Mouse (Mus musculus) heart, embryonic 14.5 days (tissue): ENCODE data around the gene Ssh2. TPM values are rescaled to one million over a fixed set of nuclear protein-coding genes. Genes with fewer than 3 reads are reported as not detected.

Source experiments
- ATAC-seq: fragments of 200-750 bp; cut with Nextera tagmentation; 2 replicates; pipeline ENCODE4 v1.8.0; 2017; ENCODE audit warnings: low read depth, moderate TSS enrichment; ENCODE audit not compliant: insufficient number of reproducible peaks, insufficient read depth, low FRiP score
- H3K27ac ChIP-seq, 2 experiments: fragments of 200-500 bp in 1 of 2; fragments of 300-500 bp in 1 of 2; sonication (generic) in 1 of 2; replicated peaks in 1 of 2; 2 replicates each; pipeline ENCODE4 v1.5.1; 2012 to 2014; ENCODE audit warnings: low read depth in 2 of 2, low read length in 2 of 2, control low read depth in 1 of 2, mild to moderate bottlenecking in 1 of 2, mixed read lengths in 1 of 2; ENCODE audit not compliant: control insufficient read depth in 1 of 2, insufficient read depth in 1 of 2
- H3K27me3 ChIP-seq: fragments of 300-500 bp; sonication (generic); 2 replicates; pipeline ENCODE4 v1.6.1; 2014; ENCODE audit warnings: mild to moderate bottlenecking, low read length, control low read depth; ENCODE audit not compliant: control insufficient read depth, insufficient read depth
- H3K36me3 ChIP-seq: fragments of 300-500 bp; sonication (generic); 2 replicates; pipeline ENCODE4 v1.6.1; 2014; ENCODE audit warnings: mild to moderate bottlenecking, control low read depth, low read length, mixed read lengths; ENCODE audit not compliant: control insufficient read depth, insufficient read depth
- H3K4me1 ChIP-seq, 2 experiments: fragments of 200-500 bp in 1 of 2; fragments of 300-500 bp in 1 of 2; sonication (generic) in 1 of 2; 2 replicates each; pipeline ENCODE4 v1.6.1; 2012 to 2014; ENCODE audit warnings: low read length in 2 of 2, control low read depth in 1 of 2, mixed read lengths in 1 of 2; ENCODE audit not compliant: control insufficient read depth in 2 of 2, insufficient read depth in 2 of 2
- H3K4me2 ChIP-seq: fragments of 300-500 bp; sonication (generic); 2 replicates; pipeline ENCODE4 v1.6.1; 2014; ENCODE audit warnings: mild to moderate bottlenecking, low read length
- H3K4me3 ChIP-seq, 2 experiments: fragments of 200-500 bp in 1 of 2; fragments of 300-500 bp in 1 of 2; sonication (generic) in 1 of 2; 2 replicates each; pipeline ENCODE4 v1.5.1; 2012 to 2014; ENCODE audit warnings: low read length in 2 of 2, mild to moderate bottlenecking in 2 of 2, control low read depth in 1 of 2, low read depth in 1 of 2, moderate library complexity in 1 of 2; ENCODE audit not compliant: control insufficient read depth in 1 of 2, insufficient read depth in 1 of 2
- H3K9ac ChIP-seq: fragments of 300-500 bp; sonication (generic); 2 replicates; pipeline ENCODE4 v1.6.1; 2014; ENCODE audit warnings: mild to moderate bottlenecking, low read length
- H3K9me3 ChIP-seq: fragments of 300-500 bp; sonication (generic); 2 replicates; pipeline ENCODE4 v1.6.1; 2016; ENCODE audit warnings: low read length, control low read depth; ENCODE audit not compliant: control insufficient read depth
- WGBS: fragments of 180-500 bp; shearing (Covaris S2); extraction: QIAGEN DNeasy Blood & Tissue Kit; methylation state at CpG from one replicate; pipeline ENCODE4 v1.1.7; 2014; 5-methylcytosine and 5-hydroxymethylcytosine counted together
- polyA plus RNA-seq: library from polyadenylated mRNA; unstranded; fragments of >200 nt; fragmentation: Nextera tagmentation; extraction: Ambion mirVana; gene quantifications from 2 replicates; pipeline ENCODE4 v1.2.1, GENCODE M21; 2014

Gene Ssh2
- polyA plus RNA-seq, 1 experiment from 2014 or later: 31.4 TPM

GRCm38 (mm10) chr11:77428446-77428845 lies 212.4 kb downstream of the Ssh2 start:
- H3K9ac ChIP-seq: no peak overlapping the region
- no peaks in the 10 kb centered on the region for H3K27me3 ChIP-seq
- H3K4me2 ChIP-seq: no peak overlapping the region
- WGBS: 60% methylated on average over 1 of the region's 1 CpGs
- no peak overlapping the region for H3K4me3 ChIP-seq
- peak overlapping the region in 1 of 2 experiments; percentile 27; a peak in 2 of 4 replicates for H3K27ac ChIP-seq
- ATAC-seq: no peak
- H3K4me1 ChIP-seq: peaks cover 0 to 8% of the 10 kb centered on the region in 2 experiments; a peak in 1 of 4 replicates
- H3K9me3 ChIP-seq: no peaks in the 10 kb centered on the region
- peaks cover 75% of the 10 kb centered on the region for H3K36me3 ChIP-seq

GRCm38 (mm10) chr11:77437026-77437425 lies 220.9 kb downstream of the Ssh2 start:
- Histone ChIP-seq H3K4me1 (peaks cover 0 to 10% of the 10 kb centered on the region in 2 experiments; a peak in 3 of 4 replicates), H3K27ac (no peak overlapping the region), H3K4me3 (no peak overlapping the region), H3K36me3 (peaks cover 55% of the 10 kb centered on the region), H3K4me2 (no peak overlapping the region), H3K9ac (no peak overlapping the region), H3K27me3 (no peaks in the 10 kb centered on the region), H3K9me3 (no peaks in the 10 kb centered on the region)
- ATAC-seq: no peak
- 88% methylated on average over 2 of the region's 2 CpGs for WGBS

GRCm38 (mm10) chr11:77440081-77440480 lies 224.0 kb downstream of the Ssh2 start:
- H3K4me2 ChIP-seq: no peak overlapping the region
- H3K36me3 ChIP-seq: peaks cover 73% of the 10 kb centered on the region
- no peak overlapping the region for H3K9ac ChIP-seq
- no peaks in the 10 kb centered on the region for H3K9me3 ChIP-seq
- H3K27ac ChIP-seq: peak overlapping the region in 1 of 2 experiments; percentile 53; a peak in 2 of 4 replicates
- WGBS: 49% methylated on average over 9 of the region's 9 CpGs
- no peak for ATAC-seq
- H3K4me1 ChIP-seq: peaks cover 0 to 28% of the 10 kb centered on the region in 2 experiments
- no peak overlapping the region for H3K4me3 ChIP-seq
- H3K27me3 ChIP-seq: no peaks in the 10 kb centered on the region

- 68% methylated on average over 8 of the region's 8 CpGs for WGBS
- Histone ChIP-seq H3K27me3 (no peaks in the 10 kb centered on the region), H3K9ac (no peak overlapping the region), H3K4me2 (no peak overlapping the region), H3K27ac (peak overlapping the region; percentile 5 to 53; a peak in 2 of 4 replicates), H3K4me1 (peaks cover 0 to 29% of the 10 kb centered on the region in 2 experiments), H3K4me3 (no peak overlapping the region), H3K9me3 (no peaks in the 10 kb centered on the region), H3K36me3 (peaks cover 76% of the 10 kb centered on the region)
- no peak for ATAC-seq
These were observed 224.9 kb downstream of the Ssh2 start for GRCm38 (mm10) chr11:77441020-77441419.

GRCm38 (mm10) chr11:77442186-77443170 lies 226.4 kb downstream of the Ssh2 start:
- ATAC-seq: no peak
- 69% methylated on average over 7 of the region's 7 CpGs for WGBS

GRCm38 (mm10) chr11:77444939-77445338 lies 228.9 kb downstream of the Ssh2 start:
- H3K27me3 ChIP-seq: no peaks in the 10 kb centered on the region
- no peaks in the 10 kb centered on the region for H3K9me3 ChIP-seq
- ATAC-seq: no peak
- H3K27ac ChIP-seq: no peak overlapping the region
- H3K4me2 ChIP-seq: no peak overlapping the region
- peaks cover 78% of the 10 kb centered on the region for H3K36me3 ChIP-seq
- no peak overlapping the region for H3K9ac ChIP-seq
- no peak overlapping the region for H3K4me3 ChIP-seq
- WGBS: 71% methylated on average over 2 of the region's 2 CpGs
- H3K4me1 ChIP-seq: peaks cover 0 to 34% of the 10 kb centered on the region in 2 experiments

More at GRCm38 (mm10) chr11:77442186-77443170, 226.4 kb downstream of the Ssh2 start:
- Histone ChIP-seq H3K27me3 (no peaks in the 10 kb centered on the region), H3K4me2 (no peak overlapping the region), H3K27ac (peak overlapping the region; percentile 8 to 49; a peak in 2 of 4 replicates), H3K36me3 (peaks cover 85% of the 10 kb centered on the region), H3K9ac (no peak overlapping the region), H3K9me3 (no peaks in the 10 kb centered on the region), H3K4me3 (no peak overlapping the region), H3K4me1 (peaks cover 0 to 34% of the 10 kb centered on the region in 2 experiments)

- Histone ChIP-seq H3K36me3 (peaks cover 77% of the 10 kb centered on the region), H3K4me2 (no peak overlapping the region), H3K4me3 (no peak overlapping the region), H3K9ac (no peak overlapping the region), H3K27ac (peak overlapping the region in 1 of 2 experiments; percentile 10; a peak in 2 of 4 replicates), H3K9me3 (no peaks in the 10 kb centered on the region), H3K27me3 (no peaks in the 10 kb centered on the region), H3K4me1 (peaks cover 0 to 27% of the 10 kb centered on the region in 2 experiments)
- peak; percentile 74 for ATAC-seq
- WGBS: 18% methylated on average over 6 of the region's 6 CpGs
These were observed 230.5 kb downstream of the Ssh2 start for GRCm38 (mm10) chr11:77446628-77447041.
